Mouse (Mus musculus) neural tube, embryonic 14.5 days (tissue): ENCODE measurements around the gene Prrg4. TPM values are rescaled to one million over a fixed set of nuclear protein-coding genes. Genes with fewer than 3 reads are reported as not detected.
"Not testable (repeated sequence)": the region's sequence is repeated elsewhere in the genome, so short reads cannot be mapped to it uniquely, and the experiment has no call there.

Experiments
- ATAC-seq: fragments of 200-750 bp; cut with Nextera tagmentation; 2 replicates; pipeline ENCODE4 v1.8.0; 2017; ENCODE audit warnings: low read depth, mild to moderate bottlenecking, moderate TSS enrichment, moderate library complexity
- H3K27ac ChIP-seq: fragments of 300-500 bp; sonication (generic); 2 replicates; pipeline ENCODE4 v1.5.1; 2014; ENCODE audit warnings: low read depth, mild to moderate bottlenecking, control low read depth, low read length, moderate library complexity, mixed read lengths
- H3K27me3 ChIP-seq: fragments of 300-500 bp; sonication (generic); 2 replicates; pipeline ENCODE4 v1.6.1; 2014; ENCODE audit warnings: low read length; ENCODE audit not compliant: control insufficient read depth, insufficient read depth
- H3K36me3 ChIP-seq: fragments of 300-500 bp; sonication (generic); 2 replicates; pipeline ENCODE4 v1.6.1; 2014; ENCODE audit warnings: low read length, mixed read lengths; ENCODE audit not compliant: control insufficient read depth, insufficient read depth
- H3K4me1 ChIP-seq: fragments of 300-500 bp; sonication (generic); 2 replicates; pipeline ENCODE4 v1.6.1; 2014; ENCODE audit warnings: low read length; ENCODE audit not compliant: control insufficient read depth, insufficient read depth
- H3K4me2 ChIP-seq: fragments of 300-500 bp; sonication (generic); 2 replicates; pipeline ENCODE4 v1.6.1; 2014; ENCODE audit warnings: mild to moderate bottlenecking, low read depth, low read length, control low read depth
- H3K4me3 ChIP-seq: fragments of 300-500 bp; sonication (generic); 2 replicates; pipeline ENCODE4 v1.5.1; 2014; ENCODE audit warnings: low read depth, low read length, control low read depth, mixed read lengths
- H3K9ac ChIP-seq: fragments of 300-500 bp; sonication (generic); replicated peaks from 2 replicates; pipeline ENCODE4 v1.6.1; 2014; ENCODE audit warnings: low read depth, mild to moderate bottlenecking, control low read depth, low read length, mixed read lengths
- H3K9me3 ChIP-seq: fragments of 300-500 bp; sonication (generic); 2 replicates; pipeline ENCODE4 v1.6.1; 2016; ENCODE audit warnings: low read length; ENCODE audit not compliant: control insufficient read depth
- WGBS: fragments of 180-500 bp; shearing (Covaris S2); extraction: QIAGEN DNeasy Blood & Tissue Kit; methylation state at CpG from one replicate; pipeline ENCODE4 v1.1.7; 2014; 5-methylcytosine and 5-hydroxymethylcytosine counted together
- polyA plus RNA-seq: library from polyadenylated mRNA; unstranded; fragments of >200 nt; fragmentation: Nextera tagmentation; extraction: Ambion mirVana; gene quantifications from 2 replicates; pipeline ENCODE4 v1.2.1, GENCODE M21; 2014

Gene Prrg4
- polyA plus RNA-seq, 1 experiment from 2014 or later: 0.60 TPM

DNA sequence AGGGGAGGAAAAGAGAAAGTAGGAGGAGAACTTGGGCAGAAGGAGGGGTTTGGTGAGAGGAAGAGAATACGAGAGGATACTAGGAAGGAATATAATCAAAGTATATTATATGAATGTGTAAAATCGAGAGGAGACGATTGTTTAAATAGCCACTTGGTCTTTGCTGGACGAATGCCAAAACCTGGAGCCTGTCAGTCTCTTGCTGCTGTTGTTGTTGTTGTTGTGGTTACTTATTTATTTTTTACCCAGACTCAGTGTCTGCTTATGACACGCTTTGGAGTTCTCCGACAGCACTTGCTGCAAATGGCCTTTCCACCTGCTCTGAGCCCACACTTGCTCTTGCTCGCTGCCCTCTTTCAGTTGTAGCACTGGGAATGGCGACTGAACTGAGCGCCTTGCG lies 10.8 kb upstream of the Prrg4 start:
- H3K9me3 ChIP-seq: no peaks in the 10 kb centered on the region
- no peaks in the 10 kb centered on the region for H3K4me1 ChIP-seq
- H3K36me3 ChIP-seq: no peaks in the 10 kb centered on the region
- no peak overlapping the region for H3K27ac ChIP-seq
- no peak overlapping the region for H3K9ac ChIP-seq
- no peak for ATAC-seq
- no peak overlapping the region for H3K4me3 ChIP-seq
- no peaks in the 10 kb centered on the region for H3K27me3 ChIP-seq
- WGBS: 84% methylated on average over 10 of the region's 10 CpGs
- no peak overlapping the region for H3K4me2 ChIP-seq

DNA sequence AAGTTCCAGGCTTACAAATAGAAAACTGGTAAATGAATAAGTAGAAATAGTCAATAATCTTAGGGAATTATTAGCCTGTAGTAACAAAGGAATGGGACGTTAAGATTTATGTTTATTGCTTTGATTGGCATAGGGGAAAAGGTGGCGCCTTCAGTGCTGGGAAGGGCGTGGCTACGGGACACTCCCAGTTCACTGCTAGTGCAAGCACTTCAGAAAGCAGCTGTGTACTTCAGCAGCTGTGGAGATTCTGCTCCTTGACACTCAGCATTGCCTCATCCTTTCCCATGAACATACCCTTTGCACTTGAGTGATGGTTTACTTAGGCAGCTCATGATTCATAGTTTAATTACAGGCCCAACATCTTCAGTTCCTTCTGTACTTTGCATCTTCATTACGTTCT lies 9.4 kb upstream of the Prrg4 start:
- WGBS: 71% methylated on average over 5 of the region's 5 CpGs
- no peak overlapping the region for H3K27ac ChIP-seq
- no peak overlapping the region for H3K4me2 ChIP-seq
- no peak overlapping the region for H3K4me3 ChIP-seq
- H3K9me3 ChIP-seq: no peaks in the 10 kb centered on the region
- H3K9ac ChIP-seq: no peak overlapping the region
- H3K36me3 ChIP-seq: no peaks in the 10 kb centered on the region
- ATAC-seq: no peak
- H3K4me1 ChIP-seq: no peaks in the 10 kb centered on the region
- no peaks in the 10 kb centered on the region for H3K27me3 ChIP-seq

DNA sequence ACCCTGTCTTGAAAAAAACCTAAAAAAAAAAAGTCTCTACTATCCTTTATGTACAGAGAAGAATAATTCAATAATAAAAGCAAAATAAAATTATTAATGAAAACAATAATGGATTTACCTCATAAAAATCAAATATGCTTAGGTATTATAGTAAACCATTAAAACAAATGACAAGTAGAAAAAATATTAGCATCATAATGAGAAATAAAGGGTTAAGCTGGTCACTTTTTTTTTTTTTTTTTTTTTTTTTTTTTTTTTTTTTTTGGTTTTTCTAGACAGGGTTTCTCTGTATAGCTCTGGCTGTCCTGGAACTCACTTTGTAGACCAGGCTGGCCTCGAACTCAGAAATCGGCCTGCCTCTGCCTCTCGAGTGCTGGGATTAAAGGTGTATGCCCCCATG lies 8.4 kb upstream of the Prrg4 start:
- H3K36me3 ChIP-seq, H3K4me3 ChIP-seq, H3K27me3 ChIP-seq, ATAC-seq, H3K9me3 ChIP-seq, H3K27ac ChIP-seq, H3K9ac ChIP-seq, H3K4me1 ChIP-seq, H3K4me2 ChIP-seq: not testable (repeated sequence)
- WGBS: 92% methylated on average over 3 of the region's 3 CpGs

DNA sequence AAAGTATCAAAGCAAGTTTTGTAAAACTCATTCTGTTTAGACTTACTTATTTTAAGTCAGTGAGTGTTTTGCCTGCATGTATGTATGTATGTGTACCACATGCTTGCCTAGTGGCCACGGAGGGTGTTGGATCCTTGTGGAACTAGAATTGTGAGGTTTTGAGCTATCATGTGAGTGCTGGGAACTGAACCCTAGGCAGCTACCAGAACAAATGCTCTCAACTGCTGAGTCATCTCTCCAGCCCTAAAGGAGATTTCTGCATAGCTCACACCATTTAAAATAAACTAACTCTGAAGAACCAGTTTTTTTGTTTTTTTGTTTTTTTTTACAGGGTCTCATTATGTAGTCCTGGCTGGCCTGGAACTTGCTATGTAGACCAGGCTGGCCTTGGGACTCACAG lies 6.5 kb upstream of the Prrg4 start:
- Histone ChIP-seq H3K36me3 (no peaks in the 10 kb centered on the region), H3K4me2 (no peak overlapping the region), H3K4me1 (no peaks in the 10 kb centered on the region), H3K4me3 (no peak overlapping the region), H3K9me3 (no peaks in the 10 kb centered on the region), H3K9ac (no peak overlapping the region), H3K27me3 (no peaks in the 10 kb centered on the region), H3K27ac (no peak overlapping the region)
- no peak for ATAC-seq
- WGBS: 58% methylated on average over 1 of the region's 1 CpGs

DNA sequence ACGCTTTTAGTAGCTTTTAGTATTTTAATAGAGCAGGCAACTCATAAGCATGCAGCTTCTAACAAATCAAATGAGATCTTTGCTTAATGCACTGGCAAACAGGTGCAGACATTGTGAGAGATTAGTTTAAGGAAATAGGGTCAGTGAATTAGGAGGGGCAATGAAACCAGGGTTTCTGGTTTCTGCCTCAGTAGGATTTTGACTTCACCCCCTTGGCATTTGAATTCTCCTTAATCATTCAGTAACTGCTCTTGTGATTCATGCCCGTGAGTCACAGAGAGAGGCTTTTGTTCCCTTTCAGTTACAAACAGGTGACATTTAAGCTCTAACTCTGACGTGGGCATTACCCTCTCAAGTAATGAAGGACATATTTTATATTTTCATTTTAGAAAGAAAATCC lies 6.1 kb upstream of the Prrg4 start:
- Histone ChIP-seq H3K4me2 (no peak overlapping the region), H3K27ac (no peak overlapping the region), H3K4me1 (no peaks in the 10 kb centered on the region), H3K9me3 (no peaks in the 10 kb centered on the region), H3K4me3 (no peak overlapping the region), H3K27me3 (no peaks in the 10 kb centered on the region; the same call in 1 of the 2 replicates), H3K9ac (no peak overlapping the region), H3K36me3 (no peaks in the 10 kb centered on the region)
- 32% methylated on average over 3 of the region's 3 CpGs for WGBS
- no peak for ATAC-seq

DNA sequence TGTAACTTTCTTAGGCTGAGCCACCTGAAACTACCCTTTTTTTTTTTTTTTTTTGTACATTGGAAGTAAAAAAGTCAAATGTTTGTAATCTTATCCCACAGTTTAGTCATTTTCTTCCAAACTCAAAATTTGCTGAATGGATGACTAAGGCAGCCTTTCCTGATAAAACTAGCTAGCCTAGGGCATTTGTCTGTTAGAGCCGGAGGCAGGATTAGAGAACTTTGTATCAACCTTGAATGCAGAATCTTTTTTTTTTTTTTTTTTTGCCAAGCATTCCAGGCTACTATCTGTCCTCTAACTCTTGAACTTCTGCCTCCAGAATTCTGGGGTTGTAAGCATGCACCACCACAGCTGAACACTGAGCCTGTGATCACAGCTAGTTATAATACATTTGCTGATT lies 5.2 kb upstream of the Prrg4 start:
- Histone ChIP-seq H3K9me3 (no peaks in the 10 kb centered on the region), H3K27me3 (no peaks in the 10 kb centered on the region; the same call in 1 of the 2 replicates), H3K9ac (no peak overlapping the region), H3K4me3 (no peak overlapping the region), H3K4me1 (no peaks in the 10 kb centered on the region), H3K27ac (no peak overlapping the region), H3K4me2 (no peak overlapping the region), H3K36me3 (no peaks in the 10 kb centered on the region)
- 89% methylated on average over 1 of the region's 1 CpGs for WGBS
- ATAC-seq: no peak

DNA sequence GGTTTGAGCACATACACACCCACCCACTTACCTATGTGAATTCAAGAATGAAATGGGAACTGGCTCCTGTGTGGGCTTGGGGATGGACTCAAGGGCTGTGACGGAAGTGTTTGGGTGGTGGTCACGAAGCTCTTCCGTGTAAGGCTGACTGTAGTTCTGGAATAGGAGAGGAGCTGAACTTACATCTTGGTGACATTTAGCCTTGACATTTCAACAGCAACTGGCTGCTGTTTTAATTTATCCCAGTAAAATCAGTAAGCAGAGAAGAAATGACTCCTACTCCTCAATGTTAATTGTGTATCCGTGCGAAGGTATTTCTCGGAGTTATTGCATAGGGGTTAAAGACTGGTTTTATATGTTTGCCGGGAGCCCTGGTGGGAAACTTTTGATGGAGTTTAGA lies 2.9 kb upstream of the Prrg4 start:
- no peaks in the 10 kb centered on the region for H3K9me3 ChIP-seq
- H3K27ac ChIP-seq: no peak overlapping the region
- WGBS: 90% methylated on average over 7 of the region's 7 CpGs
- no peak for ATAC-seq
- H3K4me2 ChIP-seq: no peak overlapping the region
- peaks cover 8% of the 10 kb centered on the region for H3K27me3 ChIP-seq
- no peaks in the 10 kb centered on the region for H3K4me1 ChIP-seq
- H3K4me3 ChIP-seq: no peak overlapping the region
- H3K36me3 ChIP-seq: no peaks in the 10 kb centered on the region
- H3K9ac ChIP-seq: no peak overlapping the region

DNA sequence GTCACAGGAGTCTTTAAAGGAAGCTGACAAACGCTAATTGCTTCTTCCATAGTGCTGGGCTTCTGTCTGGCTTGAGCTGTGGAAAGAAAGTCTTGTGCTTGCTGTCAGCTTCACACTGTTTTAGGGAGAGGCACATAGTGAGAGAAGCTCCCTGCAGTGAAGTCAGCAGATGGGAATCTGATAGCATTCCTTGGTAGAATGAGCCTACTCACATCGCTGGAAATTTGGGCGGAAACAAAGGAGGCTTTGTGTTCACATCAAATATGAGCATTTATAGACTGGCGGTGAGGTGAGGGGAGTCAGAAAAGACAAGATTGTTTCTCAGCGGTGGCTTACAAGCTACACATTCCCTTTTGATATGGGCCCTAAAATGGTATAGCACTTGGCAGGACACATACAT lies 2.0 kb upstream of the Prrg4 start:
- no peaks in the 10 kb centered on the region for H3K36me3 ChIP-seq
- no peak overlapping the region for H3K27ac ChIP-seq
- 36% methylated on average over 5 of the region's 5 CpGs for WGBS
- H3K4me2 ChIP-seq: no peak overlapping the region
- no peaks in the 10 kb centered on the region for H3K9me3 ChIP-seq
- no peak for ATAC-seq
- H3K27me3 ChIP-seq: peaks cover 8% of the 10 kb centered on the region
- H3K4me3 ChIP-seq: no peak overlapping the region
- H3K9ac ChIP-seq: no peak overlapping the region
- no peaks in the 10 kb centered on the region for H3K4me1 ChIP-seq

DNA sequence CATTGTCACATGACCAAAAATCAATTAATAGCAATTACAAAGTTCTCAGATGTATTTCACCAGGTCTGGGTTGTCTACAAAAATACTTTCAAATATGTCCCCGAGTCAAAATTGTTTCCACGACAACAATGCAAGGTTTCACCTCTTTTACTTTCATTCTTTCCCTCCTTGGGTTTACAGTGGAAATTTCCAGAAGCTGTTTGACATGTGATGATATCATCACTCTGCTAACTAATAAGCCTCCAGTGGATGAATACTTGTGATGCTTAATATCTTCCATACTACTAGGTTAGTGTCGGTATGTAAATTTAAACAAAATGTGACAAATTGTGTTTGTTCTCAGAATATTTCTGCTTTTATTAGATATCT lies 299 bp upstream of the Prrg4 start:
- no peak for ATAC-seq
- WGBS: 77% methylated on average over 3 of the region's 3 CpGs
- Histone ChIP-seq H3K9me3 (no peaks in the 10 kb centered on the region), H3K27ac (no peak overlapping the region), H3K4me2 (peak overlapping the region; percentile 78), H3K4me3 (peak overlapping the region; percentile 39), H3K36me3 (no peaks in the 10 kb centered on the region), H3K4me1 (no peaks in the 10 kb centered on the region), H3K27me3 (peaks cover 8% of the 10 kb centered on the region), H3K9ac (peak overlapping the region; percentile 30; the same call in 1 of the 2 replicates)
